Mouse (Mus musculus) lung, adult 2 months (tissue): Measurements from ENCODE around the gene Dusp3.

Experiments
- CTCF ChIP-seq: fragments of 200-500 bp; IDR thresholded peaks from 2 replicates; pipeline ENCODE4 v1.5.1; 2011; ENCODE audit warnings: mild to moderate bottlenecking, low read length, control low read depth; ENCODE audit not compliant: insufficient read depth
- POLR2A ChIP-seq: fragments of 200-500 bp; IDR thresholded peaks from 2 replicates; pipeline ENCODE4 v1.6.1; 2011; ENCODE audit warnings: low read depth, mild to moderate bottlenecking, control low read depth, low read length, borderline replicate concordance; ENCODE audit errors: extremely low read depth

GRCm38 (mm10) chr11:101971410-101971809 is 15.4 kb downstream of the Dusp3 start:
- peak; percentile 73 for TF ChIP-seq CTCF
- TF ChIP-seq POLR2A: no peak
